Mouse (Mus musculus) MEL (cell line): Measurements from ENCODE around the gene Gm7358. TPM values are rescaled to one million over a fixed set of nuclear protein-coding genes. Genes with fewer than 3 reads are reported as not detected.
"Not testable (repeated sequence)": the region's sequence is repeated elsewhere in the genome, so short reads cannot be mapped to it uniquely, and the experiment has no call there.

ENCODE experiments used
- DNase-seq: peaks from one replicate; pipeline ENCODE4 v3.0.0; 2011; ENCODE audit warnings: low read depth, low spot score
- H3K27ac ChIP-seq: 2 replicates; pipeline ENCODE4 v1.5.1; 2012; ENCODE audit warnings: low read depth, mild to moderate bottlenecking, control low read depth, low read length, moderate library complexity; ENCODE audit not compliant: control insufficient read depth
- H3K27me3 ChIP-seq, 2 experiments: fragments of 150-350 bp in 1 of 2; sonication (generic) in 1 of 2; 2 replicates each; pipeline ENCODE4 v1.6.1; 2012; ENCODE audit warnings: low read length in 2 of 2, mild to moderate bottlenecking in 2 of 2, improper control_type of control experiment in 1 of 2, moderate library complexity in 1 of 2; ENCODE audit not compliant: insufficient read depth in 2 of 2, control insufficient read depth in 1 of 2
- H3K36me3 ChIP-seq, 2 experiments: 2 replicates each; pipeline ENCODE4 v1.6.1; 2012 to 2014; ENCODE audit warnings: low read length in 2 of 2, improper control_type of control experiment in 1 of 2, inconsistent platforms in 1 of 2, mild to moderate bottlenecking in 1 of 2; ENCODE audit not compliant: insufficient read depth in 2 of 2, control insufficient read depth in 1 of 2
- H3K4me1 ChIP-seq, 2 experiments: fragments of 150-350 bp in 1 of 2; sonication (generic) in 1 of 2; 2 replicates each; pipeline ENCODE4 v1.6.1; 2012; ENCODE audit warnings: low read length in 2 of 2, improper control_type of control experiment in 1 of 2, mild to moderate bottlenecking in 1 of 2; ENCODE audit not compliant: insufficient read depth in 2 of 2, control insufficient read depth in 1 of 2
- H3K4me3 ChIP-seq, 2 experiments: fragments of 150-350 bp in 1 of 2; sonication (generic) in 1 of 2; 2 replicates each; pipeline ENCODE4 v1.5.1; 2012; ENCODE audit warnings: low read depth in 2 of 2, low read length in 2 of 2, mild to moderate bottlenecking in 2 of 2, moderate library complexity in 2 of 2, control low read depth in 1 of 2, improper control_type of control experiment in 1 of 2; ENCODE audit not compliant: control insufficient read depth in 1 of 2, insufficient read depth in 1 of 2
- H3K79me2 ChIP-seq: 2 replicates; pipeline ENCODE4 v1.6.1; 2012; ENCODE audit warnings: mild to moderate bottlenecking, low read length, moderate library complexity; ENCODE audit not compliant: control insufficient read depth, poor library complexity, insufficient read depth
- H3K9ac ChIP-seq: 2 replicates; pipeline ENCODE4 v1.6.1; 2012; ENCODE audit warnings: low read depth, mild to moderate bottlenecking, control low read depth, low read length, moderate library complexity; ENCODE audit not compliant: control insufficient read depth, poor library complexity, severe bottlenecking
- H3K9me3 ChIP-seq: fragments of 150-350 bp; sonication (generic); replicated peaks from 2 replicates; pipeline ENCODE4 v1.6.1; 2012; ENCODE audit warnings: mild to moderate bottlenecking, low read length, improper control_type of control experiment, moderate library complexity; ENCODE audit not compliant: insufficient read depth
- polyA plus RNA-seq, 2 experiments: library from polyadenylated mRNA; stranded (reverse) in 1 of 2; unstranded in 1 of 2; fragments of >175 nt in 1 of 2; fragments of >200 nt in 1 of 2; gene quantifications; 2 replicates each; pipeline versions ENCODE4 v1.2.1 to v1.2.4; 2012; ENCODE audit warnings: low replicate concordance in 2 of 2, low read depth in 1 of 2; ENCODE audit not compliant: insufficient read length in 2 of 2, insufficient read depth in 1 of 2, missing spikeins in 1 of 2
- total RNA-seq: library from RNA; depleted of rRNA; stranded (reverse); fragments of 300-350 nt; gene quantifications from 2 replicates; pipeline ENCODE4 v1.2.3, GENCODE M21; 2012; rRNA removed

Gm7358 gene
- total and polyA plus RNA-seq, 3 experiments, result not detected

DNA sequence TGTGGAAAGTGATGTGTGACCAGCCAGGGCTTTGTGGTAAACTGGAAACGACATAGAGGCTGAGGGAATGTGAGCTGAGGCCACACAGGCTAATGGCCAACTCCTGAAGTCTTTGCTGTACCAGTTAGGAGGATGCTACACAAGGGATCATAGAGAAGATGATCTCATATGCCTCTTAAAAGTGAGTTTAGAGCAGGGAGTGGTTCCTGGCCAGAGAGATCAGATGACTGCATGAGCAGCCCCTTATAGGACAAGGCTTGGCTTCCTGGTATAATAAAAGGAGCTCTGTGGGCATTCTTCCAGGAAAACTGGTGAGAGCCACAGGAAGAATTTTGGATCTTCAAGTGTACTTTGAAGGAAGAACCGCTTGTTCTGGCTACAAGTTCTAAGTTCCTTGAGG lies 22.3 kb downstream of the Gm7358 start:
- not testable (repeated sequence) for H3K4me1 ChIP-seq, DNase-seq, H3K27me3 ChIP-seq, H3K27ac ChIP-seq, H3K79me2 ChIP-seq, H3K9ac ChIP-seq, H3K9me3 ChIP-seq, H3K36me3 ChIP-seq, H3K4me3 ChIP-seq

DNA sequence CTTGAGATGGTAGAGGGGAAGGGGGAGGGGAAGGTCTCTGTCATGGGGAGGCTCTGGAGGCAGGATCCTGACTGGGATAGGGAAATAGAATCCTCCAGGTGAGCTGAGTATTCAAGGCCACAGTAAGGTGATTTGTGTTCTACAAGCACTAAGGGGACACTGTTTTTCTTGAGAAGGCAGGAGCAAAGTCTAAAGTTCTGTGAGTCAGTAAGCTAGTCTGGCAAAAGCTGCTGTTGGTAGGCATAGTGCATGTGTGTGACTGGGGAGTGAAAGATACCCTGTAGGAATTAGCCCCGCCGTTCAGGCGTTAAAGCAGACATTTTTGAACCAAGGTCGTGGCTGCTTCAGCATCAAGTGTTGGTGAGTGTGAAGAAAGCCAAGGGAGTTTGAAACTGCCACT lies 23.2 kb downstream of the Gm7358 start:
- H3K36me3 ChIP-seq, H3K27me3 ChIP-seq, H3K27ac ChIP-seq, H3K9ac ChIP-seq, H3K9me3 ChIP-seq, H3K4me1 ChIP-seq, H3K4me3 ChIP-seq, H3K79me2 ChIP-seq, DNase-seq: not testable (repeated sequence)

Other genes starting within 250 kb of the Gm7358 start
- gene Gm7168, start 111.2 kb downstream of the Gm7358 start, total RNA-seq, result not detected in 2 replicates
- gene Gm7168, start 111.2 kb downstream of the Gm7358 start, polyA plus RNA-seq, result not detected
- not detected in 2 replicates for gene Gm7356, start 55.8 kb downstream of the Gm7358 start, total RNA-seq
- not detected for gene Gm7356, start 55.8 kb downstream of the Gm7358 start, polyA plus RNA-seq
- not detected in 2 replicates for gene Dact2, start 144.8 kb upstream of the Gm7358 start, total RNA-seq
- gene Dact2, start 144.8 kb upstream of the Gm7358 start, polyA plus RNA-seq, result not detected
- not detected in 2 replicates for gene Smoc2, start 220.0 kb upstream of the Gm7358 start, total RNA-seq
- not detected for gene Smoc2, start 220.0 kb upstream of the Gm7358 start, polyA plus RNA-seq